Mouse (Mus musculus): ENCODE measurements around the gene Celf5. TPM values are rescaled to one million over a fixed set of nuclear protein-coding genes. Genes with fewer than 3 reads are reported as not detected.

Celf5 gene
- polyA plus RNA-seq (2012; rRNA removed) = 0.05 TPM in 2 replicates

GRCm38 (mm10) chr10:81482533-81482889 is at the start of gene Celf5:
Gene Celf5, minus strand, starts transcription at chr10:81482709.

GRCm38 (mm10) chr10:81524051-81524605 is 41.6 kb upstream of the Celf5 start, which contains the start of gene Gna15:
Gene Gna15, minus strand, starts transcription at chr10:81524225.

GRCm38 (mm10) chr10:81500032-81500431 is 17.5 kb upstream of the Celf5 start, which contains the start of gene S1pr4:
Gene S1pr4, minus strand, starts transcription at chr10:81500132.

GRCm38 (mm10) chr10:81496264-81496901 is 13.9 kb upstream of the Celf5 start, which contains the start of gene Ncln:
Gene Ncln, minus strand, starts transcription at chr10:81496392.

GRCm38 (mm10) chr10:81455181-81455895 is 27.2 kb downstream of the Celf5 start, which contains the start of gene Nfic:
Gene Nfic, minus strand, starts transcription at chr10:81455635.

Other genes with a start within 250 kb of the Celf5 start
- gene Zfr2, start 249.6 kb downstream of the Celf5 start, polyA plus RNA-seq (2012; rRNA removed) = 0.55 and 0.80 TPM in 2 replicates
- gene Matk, start 229.8 kb downstream of the Celf5 start, polyA plus RNA-seq (2012; rRNA removed) = 0.77 and 0.83 TPM in 2 replicates
- 48.0 and 56.2 TPM in 2 replicates for gene Mrpl54, start 215.8 kb downstream of the Celf5 start, polyA plus RNA-seq (2012; rRNA removed)
- 13.7 and 14.8 TPM in 2 replicates for gene Apba3, start 215.7 kb downstream of the Celf5 start, polyA plus RNA-seq (2012; rRNA removed)
- gene Tjp3, start 191.1 kb downstream of the Celf5 start, polyA plus RNA-seq (2012; rRNA removed) = 0.21 and 0.25 TPM in 2 replicates
- 9.9 and 12.5 TPM in 2 replicates for gene Pip5k1c, start 189.7 kb downstream of the Celf5 start, polyA plus RNA-seq (2012; rRNA removed)
- gene Cactin, start 161.6 kb downstream of the Celf5 start, polyA plus RNA-seq (2012; rRNA removed) = 23.1 and 24.3 TPM in 2 replicates
- 2.3 and 2.5 TPM in 2 replicates for gene Tbxa2r, start 154.0 kb downstream of the Celf5 start, polyA plus RNA-seq (2012; rRNA removed)
- gene Gipc3, start 139.4 kb downstream of the Celf5 start, polyA plus RNA-seq (2012; rRNA removed) = 0.01 TPM in 2 replicates
- gene Hmg20b, start 132.2 kb downstream of the Celf5 start, polyA plus RNA-seq (2012; rRNA removed) = 23.8 and 26.9 TPM in 2 replicates
- 7.4 and 8.6 TPM in 2 replicates for gene Mfsd12, start 125.2 kb downstream of the Celf5 start, polyA plus RNA-seq (2012; rRNA removed)
- gene 4930404N11Rik, start 116.9 kb downstream of the Celf5 start, polyA plus RNA-seq (2012; rRNA removed) = 0.43 and 0.84 TPM in 2 replicates
- gene Fzr1, start 104.2 kb downstream of the Celf5 start, polyA plus RNA-seq (2012; rRNA removed) = 57.1 and 63.1 TPM in 2 replicates
- 28.6 and 30.2 TPM in 2 replicates for gene Dohh, start 98.3 kb downstream of the Celf5 start, polyA plus RNA-seq (2012; rRNA removed)
- 0.84 and 0.93 TPM in 2 replicates for gene Gm48551, start 98.2 kb downstream of the Celf5 start, polyA plus RNA-seq (2012; rRNA removed)
- 0.55 and 0.90 TPM in 2 replicates for gene Gm48552, start 93.7 kb downstream of the Celf5 start, polyA plus RNA-seq (2012; rRNA removed)
- gene Smim24, start 89.7 kb downstream of the Celf5 start, polyA plus RNA-seq (2012; rRNA removed) = 1.7 and 2.0 TPM in 2 replicates
- 1.2 and 1.3 TPM in 2 replicates for gene Nfic, start 27.1 kb downstream of the Celf5 start, polyA plus RNA-seq (2012; rRNA removed)
- gene Ncln, start 13.7 kb upstream of the Celf5 start, polyA plus RNA-seq (2012; rRNA removed) = 46.7 and 55.3 TPM in 2 replicates
- 1.3 and 1.7 TPM in 2 replicates for gene S1pr4, start 17.4 kb upstream of the Celf5 start, polyA plus RNA-seq (2012; rRNA removed)
- gene Gna15, start 41.5 kb upstream of the Celf5 start, polyA plus RNA-seq (2012; rRNA removed) = 4.3 and 4.6 TPM in 2 replicates
- gene Gna11, start 62.5 kb upstream of the Celf5 start, polyA plus RNA-seq (2012; rRNA removed) = 15.2 and 17.6 TPM in 2 replicates
- 131 and 135 TPM in 2 replicates for gene Aes, start 76.8 kb upstream of the Celf5 start, polyA plus RNA-seq (2012; rRNA removed)
- gene Tle2, start 91.9 kb upstream of the Celf5 start, polyA plus RNA-seq (2012; rRNA removed) = 4.2 and 4.8 TPM in 2 replicates
- gene Tle6, start 118.4 kb upstream of the Celf5 start, polyA plus RNA-seq (2012; rRNA removed) = 4.4 and 4.7 TPM in 2 replicates
- 2.6 and 2.8 TPM in 2 replicates for gene BC025920, start 123.6 kb upstream of the Celf5 start, polyA plus RNA-seq (2012; rRNA removed)
- gene Sirt6, start 145.1 kb upstream of the Celf5 start, polyA plus RNA-seq (2012; rRNA removed) = 7.9 TPM in 2 replicates
- 5.1 and 5.4 TPM in 2 replicates for gene Ankrd24, start 145.8 kb upstream of the Celf5 start, polyA plus RNA-seq (2012; rRNA removed)
- 0.95 and 0.99 TPM in 2 replicates for gene Gm10778, start 166.3 kb upstream of the Celf5 start, polyA plus RNA-seq (2012; rRNA removed)
- gene Zfp433, start 222.1 kb upstream of the Celf5 start, polyA plus RNA-seq (2012; rRNA removed) = 1.6 and 1.8 TPM in 2 replicates

Measured in liver, embryonic 14 days (tissue).